Mouse (Mus musculus) cerebellum, postnatal 4 days (tissue): Measurements from ENCODE around the gene Atf6b.

Source experiments
- DNase-seq, 2 experiments: peaks; one replicate each; pipeline ENCODE4 v3.0.0; 2022; ENCODE audit warnings: low spot score in 2 of 2, mixed read lengths in 1 of 2

The Atf6b gene

DNA sequence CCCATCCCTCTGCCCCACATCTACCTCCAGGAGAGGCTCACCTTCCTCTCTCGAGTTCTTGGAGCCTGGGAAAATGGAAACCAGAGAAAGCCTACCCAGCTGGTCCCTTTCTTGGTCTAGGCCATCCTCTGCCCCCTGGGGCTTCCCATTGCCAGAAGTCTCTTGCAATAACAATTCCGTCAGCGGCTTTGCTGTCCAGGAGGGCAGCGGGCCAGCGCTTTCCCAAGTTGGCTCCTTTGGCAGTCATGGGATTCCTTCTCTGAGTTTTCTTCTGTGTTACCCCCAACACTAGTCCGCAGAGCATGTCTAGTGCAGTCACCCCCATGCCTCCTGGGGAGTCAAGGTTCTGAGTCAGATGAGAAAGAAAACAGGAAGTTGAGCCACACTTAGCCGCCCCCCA is 46.0 kb downstream of the Atf6b start:
- no peak for DNase-seq

GRCm38 (mm10) chr17:34699575-34700408 is 52.8 kb downstream of the Atf6b start:
- no peak for DNase-seq

- DNase-seq, result no peak
These were observed 53.7 kb downstream of the Atf6b start for GRCm38 (mm10) chr17:34700671-34701071.
